Comparison of ENCODE assay signal across 16 mouse cellular contexts in genomic region chr7:35537562-35537961, GRCm38 (mm10). TPM values are rescaled to one million over a fixed set of nuclear protein-coding genes. Genes with fewer than 3 reads are reported as not detected.
DNase-seq lines count a peak whose midpoint lies in the region; ATAC-seq and TF ChIP-seq lines count a peak whose summit lies in the region.
"Had no signal": no experiment of that assay in that cellular context is flagged by ENCODE, and none has a peak within 500 bp of the region (broad histone marks: within the 10 kb centered on the region; RNA-seq: fewer than 3 reads in every experiment).

TSS of gene Tdrd12 (minus strand) at chr7:35537745.

- H3K27ac ChIP-seq in intestine, postnatal 0 days (ENCODE audit: low read depth, low read length): no peak within 1 kb of the TSS
- H3K27ac ChIP-seq in intestine, embryonic 15.5 days: no peak within 1 kb of the TSS
- H3K27ac ChIP-seq: embryonic facial prominence, embryonic 15.5 days; midbrain, embryonic 15.5 days had no signal

- H3K27me3 ChIP-seq in intestine, postnatal 0 days (replicated peaks; ENCODE audit: control insufficient read depth, insufficient read depth, low read length): no peaks in the 10 kb centered on the region
- H3K27me3 ChIP-seq in intestine, embryonic 15.5 days (replicated peaks): no peaks in the 10 kb centered on the region
- H3K27me3 ChIP-seq: embryonic facial prominence, embryonic 15.5 days; midbrain, embryonic 15.5 days had no signal

- no peak within 1 kb of the TSS for H3K4me3 ChIP-seq in intestine, postnatal 0 days (ENCODE audit: low read depth, low read length)
- H3K4me3 ChIP-seq in intestine, embryonic 15.5 days (replicated peaks): no peak within 1 kb of the TSS
- H3K4me3 ChIP-seq: embryonic facial prominence, embryonic 15.5 days; midbrain, embryonic 15.5 days had no signal

- ATAC-seq in intestine, postnatal 0 days: no peak
- ATAC-seq in intestine, embryonic 15.5 days: no peak
- ATAC-seq: inflammation-experienced regulatory T-cells, adult 6 months; midbrain, embryonic 15.5 days had no signal

- no peak within 1 kb of the TSS for H3K4me2 ChIP-seq in intestine, postnatal 0 days (replicated peaks; ENCODE audit: low read depth)
- no peak within 1 kb of the TSS for H3K4me2 ChIP-seq in intestine, embryonic 15.5 days (replicated peaks)
- H3K4me2 ChIP-seq: embryonic facial prominence, embryonic 15.5 days; midbrain, embryonic 15.5 days had no signal

- WGBS in intestine, postnatal 0 days: 92% methylated on average over 17 of the region's 17 CpGs
- WGBS in intestine, embryonic 15.5 days: 87% methylated on average over 17 of the region's 17 CpGs

- no peak within 1 kb of the TSS for H3K9ac ChIP-seq in intestine, postnatal 0 days (ENCODE audit: low read depth, low read length)
- H3K9ac ChIP-seq in intestine, embryonic 15.5 days: no peak within 1 kb of the TSS
- H3K9ac ChIP-seq: embryonic facial prominence, embryonic 15.5 days; midbrain, embryonic 15.5 days had no signal

- no peaks in the 10 kb centered on the region for H3K4me1 ChIP-seq in intestine, postnatal 0 days (replicated peaks; ENCODE audit: control insufficient read depth, insufficient read depth, low read length)
- H3K4me1 ChIP-seq in intestine, embryonic 15.5 days (replicated peaks): no peaks in the 10 kb centered on the region
- H3K4me1 ChIP-seq: embryonic facial prominence, embryonic 15.5 days; midbrain, embryonic 15.5 days had no signal

- intact Hi-C loops in left cerebral cortex, postnatal 4 days (cut with DNase I): no loop called here
- intact Hi-C loops in left cerebral cortex, postnatal 36 days (cut with DNase I): no loop called here

- no peaks in the 10 kb centered on the region for H3K9me3 ChIP-seq in intestine, postnatal 0 days (ENCODE audit: control insufficient read depth)
- no peaks in the 10 kb centered on the region for H3K9me3 ChIP-seq in intestine, embryonic 15.5 days
- H3K9me3 ChIP-seq: embryonic facial prominence, embryonic 15.5 days; midbrain, embryonic 15.5 days had no signal

- DNase-seq in thymus, postnatal 4 days: peak; percentile 32
- DNase-seq in thymus, postnatal 0 days (ENCODE audit: low spot score): no peak
- peak; percentile 12 for DNase-seq in induced T-regulatory cell, adult 2 months (ENCODE audit: low read depth)
- no peak for DNase-seq in left cerebral cortex, postnatal 4 days
- no peak for DNase-seq in left cerebral cortex, postnatal 36 days (ENCODE audit: low spot score in 2 of 2)
- no peak for DNase-seq in spleen, postnatal 14 days (ENCODE audit: low spot score in 2 of 2)
- DNase-seq: adrenal gland, postnatal 36 days; cerebellum, adult 11 months; kidney, postnatal 36 days; lung, postnatal 4 days had no signal

- H3K36me3 ChIP-seq in intestine, postnatal 0 days (ENCODE audit: control insufficient read depth, insufficient read depth): no peaks in the 10 kb centered on the region
- H3K36me3 ChIP-seq in intestine, embryonic 15.5 days: no peaks in the 10 kb centered on the region
- H3K36me3 ChIP-seq: embryonic facial prominence, embryonic 15.5 days; midbrain, embryonic 15.5 days had no signal

- peak; percentile 53 for TF ChIP-seq CTCF in intestine, postnatal 0 days (IDR thresholded peaks at IDR 0.05; ENCODE audit: low read depth)

RNA-seq across cellular contexts. Expression of gene Tdrd12, which starts in this region (rescaled TPM):
- polyA plus RNA-seq in intestine, postnatal 0 days (2015; fragmentation: Nextera tagmentation; extraction: Ambion mirVana): 1.5 and 2.0 TPM in 2 replicates
- polyA plus RNA-seq in intestine, embryonic 15.5 days (2015; fragmentation: Nextera tagmentation; extraction: Ambion mirVana): 0.57 and 1.2 TPM in 2 replicates
- polyA plus RNA-seq in thymus, postnatal 0 days (2015; fragmentation: Nextera tagmentation; extraction: Ambion mirVana): not detected in 2 replicates
- under 1 TPM; 0.38 to 0.66 TPM for total RNA-seq in left cerebral cortex, postnatal 4 days (2021)
- total RNA-seq in left cerebral cortex, postnatal 36 days (2021): under 1 TPM; 0.29 to 0.94 TPM
- polyA plus RNA-seq: inflammation-experienced regulatory T-cells, adult 6 months; stomach, embryonic 14.5 days had no signal

Comparison
In these comparisons a context has a peak if more than half of its experiments do, and no peak if none do; other contexts are left out.
1. DNase-seq: peak in thymus, postnatal 4 days (single experiment) and induced T-regulatory cell, adult 2 months (single experiment); none in thymus, postnatal 0 days (single experiment), left cerebral cortex, postnatal 4 days (single experiment), left cerebral cortex, postnatal 36 days (0 of 2) and spleen, postnatal 14 days (0 of 2).